Mouse (Mus musculus): Measurements from ENCODE around the gene Ifitm2. TPM values are rescaled to one million over a fixed set of nuclear protein-coding genes. Genes with fewer than 3 reads are reported as not detected.

Ifitm2 gene
- polyA plus RNA-seq, 1 experiment: 279 TPM

- Histone ChIP-seq H3K27ac (ENCODE audit: insufficient read depth, low read length) (0 out of 2 replicates have a peak within 1 kb of the TSS, but pooled peaks have one; percentile 4), H3K4me3 (ENCODE audit: extremely low read depth, insufficient read depth, insufficient read length) (no peak within 1 kb of the TSS), H3K4me1 (ENCODE audit: control insufficient read depth, insufficient read depth, insufficient read length) (peaks cover 33% of the 10 kb centered on the region; the same call in 1 of the 2 replicates), H3K27me3 (ENCODE audit: control insufficient read depth, insufficient read depth, low read length) (no peaks in the 10 kb centered on the region), H3K36me3 (ENCODE audit: control insufficient read depth, insufficient read depth, low read length) (no peaks in the 10 kb centered on the region)
- DNase-seq (ENCODE audit: low read depth in 1 of 2, low spot score in 2 of 2): no peak
- TF ChIP-seq POLR2A (IDR thresholded peaks at IDR 0.05; ENCODE audit: low read depth, low read length) (no peak), CTCF (IDR thresholded peaks at IDR 0.05; ENCODE audit: extremely low read depth, insufficient read depth, insufficient read length, insufficient replicate concordance) (no peak)
- WGBS: 88% methylated on average over 16 of the region's 16 CpGs
Observed at GRCm38 (mm10) chr7:140949824-140950530, 5.8 kb downstream of the Ifitm2 start, which contains the start of gene Ifitm5. Ifitm5 (minus strand) TSS chr7:140950291.

GRCm38 (mm10) chr7:140949255-140949654, 6.5 kb downstream of the Ifitm2 start:
- Histone ChIP-seq H3K27ac (ENCODE audit: insufficient read depth, low read length) (no peak overlapping the region), H3K4me1 (ENCODE audit: control insufficient read depth, insufficient read depth, insufficient read length) (peaks cover 27% of the 10 kb centered on the region; the same call in 1 of the 2 replicates), H3K27me3 (ENCODE audit: control insufficient read depth, insufficient read depth, low read length) (no peaks in the 10 kb centered on the region), H3K4me3 (ENCODE audit: extremely low read depth, insufficient read depth, insufficient read length) (no peak overlapping the region), H3K36me3 (ENCODE audit: control insufficient read depth, insufficient read depth, low read length) (no peaks in the 10 kb centered on the region)
- WGBS: 85% methylated on average over 6 of the region's 6 CpGs
- no peak for DNase-seq (ENCODE audit: low read depth in 1 of 2, low spot score in 2 of 2)
- TF ChIP-seq POLR2A (IDR thresholded peaks at IDR 0.05; ENCODE audit: low read depth, low read length) (no peak), CTCF (IDR thresholded peaks at IDR 0.05; ENCODE audit: extremely low read depth, insufficient read depth, insufficient read length, insufficient replicate concordance) (no peak)

GRCm38 (mm10) chr7:140948161-140948560, 7.6 kb downstream of the Ifitm2 start:
- no peaks in the 10 kb centered on the region for H3K27me3 ChIP-seq (ENCODE audit: control insufficient read depth, insufficient read depth, low read length)
- no peak for DNase-seq (ENCODE audit: low read depth in 1 of 2, low spot score in 2 of 2)
- no peaks in the 10 kb centered on the region for H3K36me3 ChIP-seq (ENCODE audit: control insufficient read depth, insufficient read depth, low read length)
- WGBS: 70% methylated on average over 8 of the region's 8 CpGs
- H3K4me3 ChIP-seq (ENCODE audit: extremely low read depth, insufficient read depth, insufficient read length): no peak overlapping the region
- TF ChIP-seq CTCF (IDR thresholded peaks at IDR 0.05; ENCODE audit: extremely low read depth, insufficient read depth, insufficient read length, insufficient replicate concordance) (no peak), POLR2A (IDR thresholded peaks at IDR 0.05; ENCODE audit: low read depth, low read length) (no peak)
- H3K27ac ChIP-seq (ENCODE audit: insufficient read depth, low read length): peak overlapping the region; percentile 36; the same call in 1 of the 2 replicates
- peaks cover 18% of the 10 kb centered on the region; the same call in 1 of the 2 replicates for H3K4me1 ChIP-seq (ENCODE audit: control insufficient read depth, insufficient read depth, insufficient read length)

- DNase-seq (ENCODE audit: low read depth in 1 of 2, low spot score in 2 of 2): peak in 1 of 2 experiments; percentile 38
- Histone ChIP-seq H3K36me3 (ENCODE audit: control insufficient read depth, insufficient read depth, low read length) (no peaks in the 10 kb centered on the region), H3K4me3 (ENCODE audit: extremely low read depth, insufficient read depth, insufficient read length) (no peak overlapping the region), H3K27ac (ENCODE audit: insufficient read depth, low read length) (peak overlapping the region; percentile 36), H3K27me3 (ENCODE audit: control insufficient read depth, insufficient read depth, low read length) (no peaks in the 10 kb centered on the region), H3K4me1 (ENCODE audit: control insufficient read depth, insufficient read depth, insufficient read length) (peaks cover 23% of the 10 kb centered on the region; the same call in 1 of the 2 replicates)
- 36% methylated on average over 7 of the region's 7 CpGs for WGBS
- no peak for TF ChIP-seq POLR2A (IDR thresholded peaks at IDR 0.05; ENCODE audit: low read depth, low read length)
- no peak for TF ChIP-seq CTCF (IDR thresholded peaks at IDR 0.05; ENCODE audit: extremely low read depth, insufficient read depth, insufficient read length, insufficient replicate concordance)
Observed at GRCm38 (mm10) chr7:140946980-140947379, 8.8 kb downstream of the Ifitm2 start.

GRCm38 (mm10) chr7:140946311-140946710, 9.5 kb downstream of the Ifitm2 start:
- 88% methylated on average over 10 of the region's 10 CpGs for WGBS
- H3K4me3 ChIP-seq (ENCODE audit: extremely low read depth, insufficient read depth, insufficient read length): no peak overlapping the region
- peak overlapping the region; percentile 36 for H3K27ac ChIP-seq (ENCODE audit: insufficient read depth, low read length)
- DNase-seq (ENCODE audit: low read depth in 1 of 2, low spot score in 2 of 2): no peak
- H3K4me1 ChIP-seq (ENCODE audit: control insufficient read depth, insufficient read depth, insufficient read length): peaks cover 26% of the 10 kb centered on the region; the same call in 1 of the 2 replicates
- H3K27me3 ChIP-seq (ENCODE audit: control insufficient read depth, insufficient read depth, low read length): no peaks in the 10 kb centered on the region
- no peaks in the 10 kb centered on the region for H3K36me3 ChIP-seq (ENCODE audit: control insufficient read depth, insufficient read depth, low read length)
- TF ChIP-seq POLR2A (IDR thresholded peaks at IDR 0.05; ENCODE audit: low read depth, low read length): no peak
- no peak for TF ChIP-seq CTCF (IDR thresholded peaks at IDR 0.05; ENCODE audit: extremely low read depth, insufficient read depth, insufficient read length, insufficient replicate concordance)

GRCm38 (mm10) chr7:140945247-140945646, 10.5 kb downstream of the Ifitm2 start:
- Histone ChIP-seq H3K27ac (ENCODE audit: insufficient read depth, low read length) (no peak overlapping the region), H3K4me3 (ENCODE audit: extremely low read depth, insufficient read depth, insufficient read length) (no peak overlapping the region), H3K36me3 (ENCODE audit: control insufficient read depth, insufficient read depth, low read length) (no peaks in the 10 kb centered on the region)

GRCm38 (mm10) chr7:140944236-140944635, 11.6 kb downstream of the Ifitm2 start:
- Histone ChIP-seq H3K27me3 (ENCODE audit: control insufficient read depth, insufficient read depth, low read length) (no peaks in the 10 kb centered on the region), H3K4me1 (ENCODE audit: control insufficient read depth, insufficient read depth, insufficient read length) (peaks cover 26% of the 10 kb centered on the region; the same call in 1 of the 2 replicates), H3K4me3 (ENCODE audit: extremely low read depth, insufficient read depth, insufficient read length) (no peak overlapping the region), H3K36me3 (ENCODE audit: control insufficient read depth, insufficient read depth, low read length) (no peaks in the 10 kb centered on the region), H3K27ac (ENCODE audit: insufficient read depth, low read length) (no peak overlapping the region)
- WGBS: 93% methylated on average over 7 of the region's 7 CpGs
- DNase-seq (ENCODE audit: low read depth in 1 of 2, low spot score in 2 of 2): no peak
- TF ChIP-seq POLR2A (IDR thresholded peaks at IDR 0.05; ENCODE audit: low read depth, low read length) (no peak), CTCF (IDR thresholded peaks at IDR 0.05; ENCODE audit: extremely low read depth, insufficient read depth, insufficient read length, insufficient replicate concordance) (no peak)

More at GRCm38 (mm10) chr7:140945247-140945646, 10.5 kb downstream of the Ifitm2 start:
- H3K4me1 ChIP-seq (ENCODE audit: control insufficient read depth, insufficient read depth, insufficient read length): peaks cover 26% of the 10 kb centered on the region; the same call in 1 of the 2 replicates
- no peak for DNase-seq (ENCODE audit: low read depth in 1 of 2, low spot score in 2 of 2)
- no peaks in the 10 kb centered on the region for H3K27me3 ChIP-seq (ENCODE audit: control insufficient read depth, insufficient read depth, low read length)
- TF ChIP-seq CTCF (IDR thresholded peaks at IDR 0.05; ENCODE audit: extremely low read depth, insufficient read depth, insufficient read length, insufficient replicate concordance) (no peak), POLR2A (IDR thresholded peaks at IDR 0.05; ENCODE audit: low read depth, low read length) (no peak)
- WGBS: 90% methylated on average over 5 of the region's 5 CpGs
